Mouse (Mus musculus): Measurements from ENCODE around the gene Anapc15-ps.
"Not testable (repeated sequence)": the region's sequence is repeated elsewhere in the genome, so short reads cannot be mapped to it uniquely, and the experiment has no call there.

Gene Anapc15-ps

GRCm38 (mm10) chr10:95630726-95631345 is 42.4 kb downstream of the Anapc15-ps start:
- DNase-seq (ENCODE audit: low spot score in 2 of 2), result no peak

- not testable (repeated sequence) for DNase-seq (ENCODE audit: low spot score in 2 of 2)
These were observed 43.1 kb downstream of the Anapc15-ps start for GRCm38 (mm10) chr10:95630166-95630565.

- DNase-seq (ENCODE audit: low spot score in 2 of 2), result no peak
These were observed 44.9 kb downstream of the Anapc15-ps start for GRCm38 (mm10) chr10:95628338-95628737.

- DNase-seq (ENCODE audit: low spot score in 2 of 2), result no peak
These were observed 45.9 kb downstream of the Anapc15-ps start for GRCm38 (mm10) chr10:95627381-95627780.

- DNase-seq (ENCODE audit: low spot score in 2 of 2), result no peak
These were observed 48.0 kb downstream of the Anapc15-ps start for GRCm38 (mm10) chr10:95625300-95625699.

GRCm38 (mm10) chr10:95624007-95624406 is 49.2 kb downstream of the Anapc15-ps start:
- no peak for DNase-seq (ENCODE audit: low spot score in 2 of 2)

- DNase-seq (ENCODE audit: low spot score in 2 of 2), result no peak
These were observed 49.7 kb downstream of the Anapc15-ps start for GRCm38 (mm10) chr10:95623518-95623905.
